Mouse (Mus musculus) kidney, adult 2 months (tissue): ENCODE results near the gene Prdm9.

Experiments used
- CTCF ChIP-seq: fragments of 200-500 bp; conservative IDR thresholded peaks from 2 replicates; pipeline ENCODE4 v1.5.1; 2011; ENCODE audit warnings: low read depth, mild to moderate bottlenecking, control low read depth, low read length, moderate library complexity, mixed read lengths; ENCODE audit not compliant: insufficient read depth, insufficient read length
- POLR2A ChIP-seq: fragments of 200-500 bp; IDR thresholded peaks from one replicate; pipeline ENCODE4 v1.6.1; 2011; ENCODE audit warnings: low read depth, low read length, control low read depth

DNA sequence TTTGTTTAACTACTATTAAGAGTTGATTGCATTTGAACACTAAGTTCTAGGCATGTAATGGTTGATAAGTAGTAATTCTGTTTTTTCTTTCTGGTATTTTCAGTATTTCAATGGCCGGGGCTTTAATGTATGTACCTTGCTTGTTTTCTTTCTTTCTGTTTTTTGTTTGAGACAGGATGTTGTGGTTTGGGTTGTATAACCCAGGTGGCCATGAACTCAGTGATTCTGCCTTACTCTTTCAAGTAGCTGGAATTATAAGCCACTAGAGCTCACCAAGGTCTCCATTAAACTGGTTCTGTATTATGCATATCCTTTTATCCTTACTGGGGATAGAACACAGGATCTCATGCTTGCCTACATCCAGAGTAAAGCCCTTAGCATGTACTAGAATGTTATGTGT lies 45.4 kb downstream of the Prdm9 start:
- no peak for TF ChIP-seq CTCF
- no peak for TF ChIP-seq POLR2A
